Mouse (Mus musculus) stomach, postnatal 0 days (tissue): Measurements from ENCODE around the gene Chd9.

ENCODE experiments used
- CTCF ChIP-seq: IDR thresholded peaks from 2 replicates; pipeline ENCODE4 v1.5.1; 2016; ENCODE audit warnings: antibody characterized with exemption, low read depth, mild to moderate bottlenecking, moderate library complexity
- EP300 ChIP-seq: optimal IDR thresholded peaks from 2 replicates; pipeline ENCODE3; 2016; ENCODE audit warnings: antibody characterized with exemption

GRCm38 (mm10) chr8:90847980-90848379 is 19.8 kb downstream of the Chd9 start:
- TF ChIP-seq EP300: no peak
- no peak for TF ChIP-seq CTCF
